Mouse (Mus musculus): Measurements from ENCODE around the gene Thra. TPM values are rescaled to one million over a fixed set of nuclear protein-coding genes. Genes with fewer than 3 reads are reported as not detected.
"Not testable (repeated sequence)": the region's sequence is repeated elsewhere in the genome, so short reads cannot be mapped to it uniquely, and the experiment has no call there.

The Thra gene
- polyA plus RNA-seq, 1 experiment from 2014 or later = 32.0 TPM

DNA sequence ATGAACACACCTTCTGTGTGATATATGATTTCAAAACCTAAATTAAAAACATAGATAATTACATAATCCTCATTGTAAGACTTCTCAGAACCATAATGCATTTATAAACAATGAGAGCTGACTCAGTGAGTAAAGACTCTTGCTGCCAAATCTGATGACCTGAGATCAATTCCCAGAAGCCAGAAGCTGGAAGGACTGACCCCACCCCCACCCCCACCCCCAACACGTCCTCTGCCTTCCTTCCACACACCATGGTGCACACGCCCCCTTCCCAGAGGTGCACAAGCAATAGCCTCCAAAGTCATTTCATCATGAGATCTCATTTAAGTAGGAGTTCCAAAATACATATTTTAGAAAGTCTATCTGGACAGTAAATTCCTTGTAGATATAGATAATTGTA is 19.7 kb upstream of the Thra start:
- no peak overlapping the region for H3K4me3 ChIP-seq
- no peaks in the 10 kb centered on the region for H3K9me3 ChIP-seq
- peaks cover 35% of the 10 kb centered on the region for H3K4me1 ChIP-seq
- H3K27ac ChIP-seq (replicated peaks) = peak overlapping the region; percentile 78
- peaks cover 53% of the 10 kb centered on the region for H3K36me3 ChIP-seq
- no peak for ATAC-seq (ENCODE audit: extremely low read depth, insufficient number of reproducible peaks, low FRiP score, low TSS enrichment)
- no peaks in the 10 kb centered on the region for H3K27me3 ChIP-seq (replicated peaks)
- no peak overlapping the region for H3K9ac ChIP-seq
- WGBS = 56% methylated on average over 2 of the region's 2 CpGs
- no peak overlapping the region for H3K4me2 ChIP-seq

DNA sequence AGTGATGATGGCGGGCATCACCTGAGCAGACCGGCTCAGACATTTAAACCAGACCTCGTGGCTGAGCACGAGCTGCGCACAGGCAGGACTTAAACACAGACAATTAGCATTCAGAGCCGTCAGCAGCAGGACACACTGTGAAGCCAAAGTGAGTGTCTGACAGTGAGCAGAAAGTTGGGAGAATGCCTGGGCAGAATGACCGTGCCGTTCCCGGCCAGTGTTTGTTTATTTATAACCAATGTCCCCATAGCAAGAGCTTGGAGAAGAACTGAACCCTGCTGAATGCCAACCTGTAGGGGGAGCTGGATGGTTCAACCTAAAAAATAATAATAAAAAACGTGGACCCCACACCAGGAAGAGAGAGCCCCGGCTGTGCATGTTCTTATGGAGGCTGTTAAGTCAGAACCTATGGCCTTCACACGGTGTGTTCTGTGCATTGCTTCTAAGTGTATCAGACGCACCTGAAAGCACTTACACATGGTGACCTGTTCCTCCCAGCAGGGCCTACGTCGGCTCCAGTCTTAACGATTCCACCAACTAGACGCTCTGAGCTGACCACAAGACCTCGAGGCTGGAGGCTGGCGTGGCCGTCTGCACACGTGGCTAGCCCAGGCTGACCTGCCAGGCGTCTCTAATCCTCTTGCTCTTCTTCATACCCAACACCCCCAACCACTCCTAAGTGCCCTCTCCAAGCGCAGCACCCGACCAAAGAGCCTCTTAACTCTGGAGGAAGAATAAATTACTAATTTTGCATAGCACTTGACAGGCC is 18.8 kb upstream of the Thra start:
- Histone ChIP-seq H3K27ac (replicated peaks) (peak overlapping the region; percentile 78), H3K4me2 (peak overlapping the region; percentile 47), H3K4me1 (peaks cover 35% of the 10 kb centered on the region), H3K27me3 (replicated peaks) (no peaks in the 10 kb centered on the region), H3K9me3 (no peaks in the 10 kb centered on the region), H3K9ac (peak overlapping the region; percentile 64), H3K36me3 (peaks cover 52% of the 10 kb centered on the region), H3K4me3 (0 out of 2 replicates have a peak overlapping the region, but pooled peaks have one; percentile 0)
- 47% methylated on average over 24 of the region's 24 CpGs for WGBS
- ATAC-seq (ENCODE audit: extremely low read depth, insufficient number of reproducible peaks, low FRiP score, low TSS enrichment) = no peak

DNA sequence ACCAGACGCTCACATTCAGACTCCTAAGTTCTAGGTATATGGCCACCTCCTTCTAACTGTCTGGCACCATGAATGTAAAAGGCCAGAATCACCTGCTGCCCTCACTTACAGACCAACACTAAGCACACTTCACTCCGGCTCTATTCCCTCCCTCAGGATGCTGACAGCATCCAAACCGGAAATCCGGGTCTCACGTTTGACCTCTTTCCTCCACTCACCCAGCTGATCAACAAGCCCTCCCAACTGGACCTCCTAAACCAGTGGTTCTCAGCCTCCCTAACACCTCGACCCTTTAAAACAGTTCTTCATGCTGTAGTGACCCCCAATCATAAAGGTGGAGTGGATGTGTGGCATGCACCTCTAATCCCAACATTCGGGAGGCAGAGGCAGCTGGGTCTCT is 17.3 kb upstream of the Thra start:
- H3K4me1 ChIP-seq = peaks cover 30% of the 10 kb centered on the region
- no peaks in the 10 kb centered on the region for H3K9me3 ChIP-seq
- H3K9ac ChIP-seq = no peak overlapping the region
- 67% methylated on average over 7 of the region's 7 CpGs for WGBS
- no peaks in the 10 kb centered on the region for H3K27me3 ChIP-seq (replicated peaks)
- H3K27ac ChIP-seq (replicated peaks) = no peak overlapping the region
- H3K36me3 ChIP-seq = peaks cover 49% of the 10 kb centered on the region
- H3K4me3 ChIP-seq = no peak overlapping the region
- no peak for ATAC-seq (ENCODE audit: extremely low read depth, insufficient number of reproducible peaks, low FRiP score, low TSS enrichment)
- H3K4me2 ChIP-seq = no peak overlapping the region

DNA sequence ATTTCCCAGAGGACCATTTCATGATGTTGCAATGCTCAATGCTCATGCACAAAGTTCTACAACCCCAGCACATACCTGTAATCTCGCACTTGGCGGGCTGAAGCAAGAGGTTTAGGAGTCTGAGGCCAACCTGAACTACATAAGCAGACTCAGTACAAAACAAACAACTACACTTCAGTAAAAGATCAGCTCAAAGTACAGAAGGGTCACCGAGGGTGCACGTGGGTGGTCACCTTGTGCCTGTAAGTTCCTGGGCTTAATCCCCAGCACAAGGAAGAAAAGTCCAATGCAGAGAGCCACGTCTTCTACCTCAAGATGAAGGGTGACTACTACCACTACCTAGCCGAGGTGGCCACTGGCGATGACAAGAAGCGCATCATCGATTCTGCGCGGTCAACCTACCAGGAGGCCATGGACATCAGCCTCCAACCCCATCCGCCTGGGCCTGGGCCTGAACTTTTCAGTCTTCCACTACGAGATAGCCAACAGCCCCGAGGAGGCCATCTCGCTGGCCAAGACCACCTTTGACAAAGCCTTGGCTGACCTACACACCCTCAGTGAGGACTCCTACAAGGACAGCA is 14.4 kb upstream of the Thra start:
- Histone ChIP-seq H3K4me3 (no peak overlapping the region), H3K9me3 (no peaks in the 10 kb centered on the region), H3K27me3 (replicated peaks) (no peaks in the 10 kb centered on the region), H3K36me3 (peaks cover 40% of the 10 kb centered on the region), H3K4me1 (peaks cover 25% of the 10 kb centered on the region), H3K9ac (no peak overlapping the region), H3K4me2 (no peak overlapping the region), H3K27ac (replicated peaks) (no peak overlapping the region)
- WGBS = 91% methylated on average over 15 of the region's 15 CpGs
- no peak for ATAC-seq (ENCODE audit: extremely low read depth, insufficient number of reproducible peaks, low FRiP score, low TSS enrichment)

DNA sequence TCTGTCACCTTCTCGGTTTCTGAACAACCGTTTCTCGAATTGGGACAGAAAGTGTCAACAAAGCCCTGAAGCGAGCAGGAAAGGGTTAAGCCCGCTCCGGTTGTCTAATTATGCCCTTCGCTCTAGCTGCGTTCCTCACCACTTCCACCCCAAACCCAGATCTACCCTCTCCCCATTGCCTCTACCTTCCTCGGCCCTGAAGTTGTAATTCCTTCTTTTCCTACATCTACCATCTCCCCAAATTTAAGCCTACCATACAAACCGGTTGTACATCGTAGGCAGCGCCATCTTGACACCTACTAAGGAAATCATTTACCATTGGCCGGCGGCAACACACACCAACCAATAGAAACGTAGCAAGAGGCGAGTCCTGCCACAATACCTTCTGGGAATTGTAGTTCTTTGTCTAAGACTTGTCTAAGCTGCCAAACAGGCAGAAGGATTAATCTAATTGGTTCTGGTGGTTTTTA is 11.3 kb upstream of the Thra start, which contains the start of gene Med24:
Gene Med24, minus strand, starts transcription at position 317 of the 470 bp plus-strand sequence.
- no peaks in the 10 kb centered on the region for H3K27me3 ChIP-seq (replicated peaks)
- WGBS = 0% methylated on average over 16 of the region's 16 CpGs
- peak within 1 kb of the TSS; percentile 68 for H3K4me3 ChIP-seq
- ATAC-seq (ENCODE audit: extremely low read depth, insufficient number of reproducible peaks, low FRiP score, low TSS enrichment) = peak; percentile 80; the same call in 1 of the 2 replicates
- peak within 1 kb of the TSS; percentile 80 for H3K4me2 ChIP-seq
- 0 out of 2 replicates have a peak, but pooled peaks cover 2% of the 10 kb centered on the region for H3K9me3 ChIP-seq
- peak within 1 kb of the TSS; percentile 80 for H3K9ac ChIP-seq
- peaks cover 36% of the 10 kb centered on the region for H3K36me3 ChIP-seq
- H3K4me1 ChIP-seq = peaks cover 10% of the 10 kb centered on the region
- H3K27ac ChIP-seq (replicated peaks) = 0 out of 2 replicates have a peak within 1 kb of the TSS, but pooled peaks have one; percentile 16

DNA sequence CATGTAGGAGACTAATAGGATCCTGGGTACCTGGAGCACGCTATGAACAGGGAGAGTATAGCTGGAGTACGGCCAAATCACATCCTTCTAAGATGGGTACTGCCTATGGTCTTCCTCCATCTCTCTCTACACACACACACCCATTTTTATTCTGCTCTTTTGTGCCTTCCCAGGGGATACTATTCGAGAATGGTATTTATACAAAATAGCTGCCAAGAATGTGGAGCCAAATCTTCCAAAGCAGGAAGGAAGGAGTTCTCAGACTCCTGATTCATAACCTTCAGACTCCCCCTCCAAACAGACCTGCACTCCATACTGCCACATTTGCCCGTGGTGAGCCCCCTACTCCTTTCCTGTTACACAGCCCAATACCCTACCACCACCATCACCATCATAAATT is 9.7 kb upstream of the Thra start:
- peaks cover 20% of the 10 kb centered on the region for H3K36me3 ChIP-seq
- no peak for ATAC-seq (ENCODE audit: extremely low read depth, insufficient number of reproducible peaks, low FRiP score, low TSS enrichment)
- WGBS = 59% methylated on average over 4 of the region's 4 CpGs
- no peak overlapping the region for H3K9ac ChIP-seq
- no peak overlapping the region for H3K4me2 ChIP-seq
- H3K4me3 ChIP-seq = no peak overlapping the region
- no peak overlapping the region for H3K27ac ChIP-seq (replicated peaks)
- H3K27me3 ChIP-seq (replicated peaks) = no peaks in the 10 kb centered on the region
- H3K9me3 ChIP-seq = 0 out of 2 replicates have a peak, but pooled peaks cover 5% of the 10 kb centered on the region
- peaks cover 10% of the 10 kb centered on the region for H3K4me1 ChIP-seq

DNA sequence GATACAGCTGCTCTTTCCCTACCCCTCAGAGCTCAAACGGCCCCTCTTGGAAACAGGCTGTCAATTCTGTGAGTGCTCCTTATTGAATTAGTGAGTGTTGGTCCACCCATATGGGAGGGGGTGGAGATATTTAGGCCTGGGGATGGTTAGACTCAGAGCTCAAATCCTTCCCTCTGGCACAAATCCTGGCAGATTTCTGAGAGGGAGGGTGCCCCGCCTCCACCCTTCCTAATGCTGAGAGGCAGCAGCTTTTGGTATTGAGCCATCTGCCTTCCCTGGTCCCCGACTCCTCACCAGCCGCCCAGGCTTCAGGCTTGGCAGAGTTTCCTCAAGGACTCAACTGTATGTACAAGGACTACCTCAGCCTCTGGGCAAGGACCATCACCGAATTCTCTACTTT is 9.3 kb upstream of the Thra start:
- H3K27me3 ChIP-seq (replicated peaks) = no peaks in the 10 kb centered on the region
- peaks cover 16% of the 10 kb centered on the region for H3K36me3 ChIP-seq
- H3K9ac ChIP-seq = no peak overlapping the region
- 0 out of 2 replicates have a peak, but pooled peaks cover 5% of the 10 kb centered on the region for H3K9me3 ChIP-seq
- no peak overlapping the region for H3K27ac ChIP-seq (replicated peaks)
- no peak for ATAC-seq (ENCODE audit: extremely low read depth, insufficient number of reproducible peaks, low FRiP score, low TSS enrichment)
- no peak overlapping the region for H3K4me3 ChIP-seq
- peaks cover 10% of the 10 kb centered on the region for H3K4me1 ChIP-seq
- WGBS = 48% methylated on average over 5 of the region's 5 CpGs
- no peak overlapping the region for H3K4me2 ChIP-seq

DNA sequence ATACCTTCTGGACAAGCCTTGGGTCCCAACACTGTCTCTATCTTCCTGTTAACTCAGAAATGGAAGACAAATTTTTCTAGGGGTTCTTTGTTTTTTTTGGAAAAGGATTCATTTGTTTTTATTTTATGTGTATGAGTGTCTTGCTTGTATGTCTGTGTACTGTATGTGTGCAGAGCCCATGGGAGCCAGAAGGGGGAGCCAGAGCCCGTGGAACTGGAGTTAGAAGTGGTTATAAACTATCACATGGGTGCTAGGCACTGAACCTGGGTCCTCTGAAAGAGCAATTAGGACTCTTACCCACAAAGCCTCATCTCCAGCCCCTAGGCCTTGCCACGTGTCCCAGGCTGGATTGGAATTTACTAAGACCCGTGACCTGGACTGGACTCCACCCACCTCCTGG is 6.4 kb upstream of the Thra start:
- peaks cover 9% of the 10 kb centered on the region for H3K4me1 ChIP-seq
- 0 out of 2 replicates have a peak, but pooled peaks cover 5% of the 10 kb centered on the region for H3K9me3 ChIP-seq
- H3K4me3 ChIP-seq = no peak overlapping the region
- H3K27ac ChIP-seq (replicated peaks) = no peak overlapping the region
- no peak for ATAC-seq (ENCODE audit: extremely low read depth, insufficient number of reproducible peaks, low FRiP score, low TSS enrichment)
- WGBS = 83% methylated on average over 3 of the region's 3 CpGs
- no peaks in the 10 kb centered on the region for H3K27me3 ChIP-seq (replicated peaks)
- no peak overlapping the region for H3K4me2 ChIP-seq
- no peaks in the 10 kb centered on the region for H3K36me3 ChIP-seq
- H3K9ac ChIP-seq = no peak overlapping the region

DNA sequence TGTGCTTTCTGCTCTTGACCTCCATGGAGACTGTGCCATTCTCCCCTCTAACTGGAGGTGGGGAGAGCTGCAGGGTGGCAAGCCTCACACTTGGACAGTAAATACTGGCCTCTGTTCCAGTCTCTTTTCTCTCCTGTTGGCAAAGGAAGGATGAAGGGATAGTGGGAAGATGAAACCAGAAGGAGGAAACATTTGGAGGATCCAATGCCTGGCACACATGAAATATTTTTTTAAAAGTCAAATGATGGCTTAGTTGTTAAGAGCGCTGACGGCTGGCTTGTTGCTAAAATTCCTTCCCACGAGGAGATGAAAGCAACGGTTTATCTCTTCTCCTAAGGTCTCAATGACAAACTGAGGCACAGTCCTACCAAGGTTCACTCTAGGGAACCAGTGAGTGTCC is 5.3 kb upstream of the Thra start:
- WGBS = 86% methylated on average over 4 of the region's 4 CpGs
- Histone ChIP-seq H3K36me3 (no peaks in the 10 kb centered on the region), H3K4me3 (no peak overlapping the region), H3K4me1 (peaks cover 14% of the 10 kb centered on the region), H3K27me3 (replicated peaks) (no peaks in the 10 kb centered on the region), H3K9me3 (0 out of 2 replicates have a peak, but pooled peaks cover 5% of the 10 kb centered on the region), H3K4me2 (no peak overlapping the region), H3K9ac (no peak overlapping the region), H3K27ac (replicated peaks) (no peak overlapping the region)
- no peak for ATAC-seq (ENCODE audit: extremely low read depth, insufficient number of reproducible peaks, low FRiP score, low TSS enrichment)

DNA sequence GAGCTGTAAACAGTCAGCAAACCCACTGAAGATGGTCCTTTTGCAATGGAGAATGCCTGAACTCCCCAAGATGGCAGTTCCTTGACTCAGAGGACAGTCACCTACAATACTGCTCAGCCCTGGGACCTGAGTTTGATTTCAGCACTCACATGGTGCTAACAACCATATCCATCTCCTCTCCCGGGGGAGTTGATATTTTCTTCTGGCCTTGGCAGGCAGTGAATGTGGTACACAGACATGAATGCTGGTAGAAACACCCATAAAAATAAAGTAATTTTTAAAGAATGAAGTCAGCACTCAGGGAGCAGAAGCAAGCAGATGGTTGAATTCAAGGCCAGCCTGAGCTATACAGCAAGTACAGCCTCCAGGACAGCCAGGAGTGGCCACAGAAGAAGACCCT is 4.3 kb upstream of the Thra start:
- no peak overlapping the region for H3K9ac ChIP-seq
- 75% methylated on average over 1 of the region's 1 CpGs for WGBS
- H3K27me3 ChIP-seq (replicated peaks) = no peaks in the 10 kb centered on the region
- H3K4me3 ChIP-seq = no peak overlapping the region
- ATAC-seq (ENCODE audit: extremely low read depth, insufficient number of reproducible peaks, low FRiP score, low TSS enrichment) = no peak
- no peak overlapping the region for H3K4me2 ChIP-seq
- H3K9me3 ChIP-seq = 0 out of 2 replicates have a peak, but pooled peaks cover 5% of the 10 kb centered on the region
- no peak overlapping the region for H3K27ac ChIP-seq (replicated peaks)
- H3K4me1 ChIP-seq = peaks cover 23% of the 10 kb centered on the region
- no peaks in the 10 kb centered on the region for H3K36me3 ChIP-seq

DNA sequence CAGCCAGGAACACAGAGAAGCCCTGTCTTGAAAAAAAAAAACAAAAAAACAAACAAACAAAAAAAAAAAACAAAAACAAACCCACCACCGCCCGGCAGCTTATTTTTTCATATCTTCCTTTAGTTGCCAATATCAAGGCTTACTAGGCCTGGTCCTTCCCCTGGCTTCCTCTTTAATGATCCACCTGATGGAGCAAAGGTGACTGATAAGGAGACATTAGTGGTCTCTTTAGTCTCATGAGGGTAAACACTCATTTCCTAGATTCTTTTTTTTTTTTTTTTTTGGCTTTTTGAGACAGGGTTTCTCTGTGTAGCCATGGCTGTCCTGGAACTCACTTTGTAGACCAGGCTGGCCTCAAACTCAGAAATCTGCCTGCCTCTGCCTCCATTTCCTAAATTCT is 3.2 kb upstream of the Thra start:
- not testable (repeated sequence) for H3K9me3 ChIP-seq; H3K36me3 ChIP-seq; H3K9ac ChIP-seq; H3K27me3 ChIP-seq (replicated peaks); H3K27ac ChIP-seq (replicated peaks); H3K4me2 ChIP-seq; ATAC-seq (ENCODE audit: extremely low read depth, insufficient number of reproducible peaks, low FRiP score, low TSS enrichment); H3K4me3 ChIP-seq
- peaks cover 24% of the 10 kb centered on the region for H3K4me1 ChIP-seq
- WGBS = 76% methylated on average over 2 of the region's 2 CpGs

Measured in heart, embryonic 13.5 days (tissue).